Mouse (Mus musculus) stomach, postnatal 0 days (tissue): ENCODE measurements around the gene Plau.

Experiments used
- CTCF ChIP-seq: IDR thresholded peaks from 2 replicates; pipeline ENCODE4 v1.5.1; 2016; ENCODE audit warnings: antibody characterized with exemption, low read depth, mild to moderate bottlenecking, moderate library complexity
- EP300 ChIP-seq: optimal IDR thresholded peaks from 2 replicates; pipeline ENCODE3; 2016; ENCODE audit warnings: antibody characterized with exemption

DNA sequence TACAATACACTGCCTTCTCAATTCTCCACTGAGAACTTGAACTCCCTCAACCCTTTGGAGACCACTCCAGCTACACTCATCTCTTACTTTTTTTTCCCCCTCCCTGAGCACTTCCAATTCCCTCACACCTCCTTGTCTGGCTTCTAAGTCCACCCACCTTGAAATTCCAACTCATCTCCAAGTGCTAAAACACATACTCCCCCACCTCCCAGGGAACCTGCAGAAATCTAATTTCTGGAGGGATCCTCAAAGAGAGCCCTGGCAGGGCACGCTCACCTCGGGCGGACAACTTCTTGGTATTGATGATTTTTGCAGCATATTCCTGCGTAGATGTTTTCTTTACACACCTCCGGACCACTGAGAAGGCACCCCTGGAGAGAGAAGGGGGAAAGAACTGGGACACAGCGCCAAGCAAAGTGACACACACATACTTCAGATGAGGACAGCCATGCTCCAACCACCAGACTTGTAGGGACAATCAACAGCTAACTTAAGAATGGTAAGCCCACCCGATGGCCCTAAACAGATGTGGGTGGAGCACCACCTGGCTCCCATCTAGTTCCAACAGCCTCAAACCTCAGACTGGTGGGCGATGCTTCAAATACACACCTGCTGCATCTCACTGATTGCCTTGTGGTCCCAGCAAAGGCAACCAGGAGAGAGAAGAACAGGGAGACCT lies 44.1 kb upstream of the Plau start:
- TF ChIP-seq EP300 (no peak), CTCF (no peak)
